Mouse (Mus musculus): ENCODE measurements around the gene Cfap97. TPM values are rescaled to one million over a fixed set of nuclear protein-coding genes. Genes with fewer than 3 reads are reported as not detected.

The Cfap97 gene
- total and polyA plus RNA-seq, 2 experiments from 2014 or later, result 15.2 to 28.0 TPM

- no peak for TF ChIP-seq CTCF (IDR thresholded peaks at IDR 0.05; ENCODE audit: low read depth)
- no peak overlapping the region for H3K4me3 ChIP-seq (ENCODE audit: low read length)
- no peak for DNase-seq (ENCODE audit: low spot score)
- H3K27ac ChIP-seq, result no peak overlapping the region
- H3K36me3 ChIP-seq (ENCODE audit: insufficient read depth, low read length), result peaks cover 48% of the 10 kb centered on the region
- no peak overlapping the region for H3K9ac ChIP-seq (replicated peaks; ENCODE audit: low read length)
- no peaks in the 10 kb centered on the region for H3K9me3 ChIP-seq (ENCODE audit: low read length)
- ATAC-seq, result no peak
- WGBS, result 92% methylated on average over 6 of the region's 6 CpGs
- peaks cover 19% of the 10 kb centered on the region for H3K4me1 ChIP-seq (ENCODE audit: insufficient read depth, low read length)
- H3K27me3 ChIP-seq (ENCODE audit: insufficient read depth, low read length), result no peaks in the 10 kb centered on the region
- H3K4me2 ChIP-seq (ENCODE audit: low read depth, low read length), result no peak overlapping the region
Observed at GRCm38 (mm10) chr8:46206107-46206506, 54.5 kb downstream of the Cfap97 start.

GRCm38 (mm10) chr8:46208354-46208753, 56.8 kb downstream of the Cfap97 start:
- 32% methylated on average over 12 of the region's 12 CpGs for WGBS
- Histone ChIP-seq H3K9ac (replicated peaks; ENCODE audit: low read length) (peak overlapping the region; percentile 92), H3K27me3 (ENCODE audit: insufficient read depth, low read length) (no peaks in the 10 kb centered on the region), H3K4me1 (ENCODE audit: insufficient read depth, low read length) (peaks cover 26% of the 10 kb centered on the region), H3K36me3 (ENCODE audit: insufficient read depth, low read length) (peaks cover 43% of the 10 kb centered on the region), H3K4me3 (ENCODE audit: low read length) (peak overlapping the region; percentile 82), H3K27ac (peak overlapping the region; percentile 99; the same call in 1 of the 2 replicates), H3K9me3 (ENCODE audit: low read length) (no peaks in the 10 kb centered on the region), H3K4me2 (ENCODE audit: low read depth, low read length) (peak overlapping the region; percentile 88)
- no peak for TF ChIP-seq CTCF (IDR thresholded peaks at IDR 0.05; ENCODE audit: low read depth)
- no peak for ATAC-seq
- DNase-seq (ENCODE audit: low spot score), result peak; percentile 70

GRCm38 (mm10) chr8:46209057-46209456, 57.5 kb downstream of the Cfap97 start:
- peak overlapping the region; percentile 99 for H3K27ac ChIP-seq

DNA sequence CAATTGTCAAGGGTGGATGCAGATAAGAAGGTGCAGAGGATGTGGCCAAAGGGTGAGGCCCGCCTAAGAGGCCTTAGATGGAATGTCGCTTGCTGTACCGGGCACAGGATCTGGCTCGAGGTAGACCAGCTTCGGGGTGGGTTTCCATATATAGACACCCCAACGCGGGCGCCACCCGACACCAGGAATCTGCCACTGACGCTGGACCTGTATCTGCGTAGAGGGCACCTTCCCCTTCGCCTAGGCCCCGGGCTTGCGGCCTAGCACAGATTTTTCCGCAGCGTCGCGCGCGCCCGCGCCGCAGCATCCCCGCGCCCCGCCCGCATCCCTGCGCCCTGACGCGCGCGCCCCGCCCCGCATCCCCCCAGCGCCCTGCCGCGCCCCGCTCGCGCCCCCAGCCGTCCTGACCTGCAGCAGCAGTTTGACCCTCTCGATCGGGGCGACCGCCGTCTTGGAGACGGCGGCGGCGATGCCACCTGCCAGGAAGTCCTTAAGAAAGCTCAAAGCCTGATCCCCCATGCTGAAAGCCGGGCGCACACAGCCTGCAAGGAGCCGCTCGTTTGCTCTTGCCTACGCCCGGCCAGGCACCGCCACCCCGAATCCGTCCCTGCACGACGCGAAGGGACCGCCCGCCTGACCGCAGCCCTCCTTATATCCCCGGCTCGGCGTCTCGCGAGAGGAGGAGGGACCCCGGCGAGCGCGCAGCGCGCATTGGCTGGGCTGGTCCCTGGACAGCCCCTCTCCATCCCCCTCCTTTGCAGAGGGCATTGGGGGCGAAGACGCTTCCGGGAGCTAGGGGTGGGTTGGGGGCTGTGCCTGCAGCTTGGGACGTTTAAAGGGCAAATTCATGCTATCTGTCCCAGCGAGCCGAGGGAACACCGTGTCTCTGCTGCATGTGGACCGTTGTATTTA, 59.1 kb downstream of the Cfap97 start, which contains the start of gene Slc25a4:
Gene Slc25a4 (minus strand): TSS at position 881 of the 912 bp plus-strand sequence.
- Histone ChIP-seq H3K4me2 (ENCODE audit: low read depth, low read length) (peak within 1 kb of the TSS; percentile 88), H3K27me3 (ENCODE audit: insufficient read depth, low read length) (no peaks in the 10 kb centered on the region), H3K9me3 (ENCODE audit: low read length) (no peaks in the 10 kb centered on the region), H3K4me3 (ENCODE audit: low read length) (peak within 1 kb of the TSS; percentile 82), H3K36me3 (ENCODE audit: insufficient read depth, low read length) (peaks cover 28% of the 10 kb centered on the region), H3K27ac (peak within 1 kb of the TSS; percentile 99), H3K9ac (replicated peaks; ENCODE audit: low read length) (peak within 1 kb of the TSS; percentile 92), H3K4me1 (ENCODE audit: insufficient read depth, low read length) (peaks cover 26% of the 10 kb centered on the region)
- 1% methylated on average over 79 of the region's 84 CpGs for WGBS
- ATAC-seq (peak; percentile 99), DNase-seq (ENCODE audit: low spot score) (peak; percentile 97)
- no peak for TF ChIP-seq CTCF (IDR thresholded peaks at IDR 0.05; ENCODE audit: low read depth)

More at GRCm38 (mm10) chr8:46209057-46209456, 57.5 kb downstream of the Cfap97 start:
- H3K36me3 ChIP-seq (ENCODE audit: insufficient read depth, low read length), result peaks cover 38% of the 10 kb centered on the region
- ATAC-seq (no peak), DNase-seq (ENCODE audit: low spot score) (peak; percentile 19)
- peak overlapping the region; percentile 82 for H3K4me3 ChIP-seq (ENCODE audit: low read length)
- no peaks in the 10 kb centered on the region for H3K27me3 ChIP-seq (ENCODE audit: insufficient read depth, low read length)
- H3K4me2 ChIP-seq (ENCODE audit: low read depth, low read length), result peak overlapping the region; percentile 88
- no peak for TF ChIP-seq CTCF (IDR thresholded peaks at IDR 0.05; ENCODE audit: low read depth)
- WGBS, result 64% methylated on average over 15 of the region's 15 CpGs
- H3K4me1 ChIP-seq (ENCODE audit: insufficient read depth, low read length), result peaks cover 26% of the 10 kb centered on the region
- peak overlapping the region; percentile 92 for H3K9ac ChIP-seq (replicated peaks; ENCODE audit: low read length)
- no peaks in the 10 kb centered on the region for H3K9me3 ChIP-seq (ENCODE audit: low read length)

DNA sequence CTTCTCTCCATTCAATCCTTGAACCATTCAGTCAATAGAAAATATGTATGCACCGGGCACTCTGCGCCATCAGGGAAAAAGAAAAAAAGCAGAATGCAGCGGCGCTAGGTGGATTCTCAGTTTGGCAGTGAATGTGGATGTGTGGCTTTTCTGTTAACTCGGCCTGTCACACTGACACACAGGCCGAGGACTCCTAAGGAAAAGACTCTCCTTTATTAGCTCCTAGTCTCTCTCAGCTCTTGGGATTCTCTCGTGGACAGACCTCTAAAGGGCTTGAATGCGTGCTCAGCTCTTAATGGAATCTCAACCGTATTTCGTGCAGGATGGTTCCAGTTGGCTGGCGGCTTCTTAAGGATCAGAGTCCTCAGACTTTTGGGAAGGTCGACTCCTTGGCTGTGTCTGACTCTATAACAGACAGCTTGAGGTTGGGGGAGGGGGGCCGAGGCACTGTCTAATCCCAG, 60.1 kb downstream of the Cfap97 start:
- DNase-seq (ENCODE audit: low spot score) (peak; percentile 50), ATAC-seq (no peak)
- no peak for TF ChIP-seq CTCF (IDR thresholded peaks at IDR 0.05; ENCODE audit: low read depth)
- peaks cover 22% of the 10 kb centered on the region for H3K36me3 ChIP-seq (ENCODE audit: insufficient read depth, low read length)
- H3K4me3 ChIP-seq (ENCODE audit: low read length), result peak overlapping the region; percentile 82
- peak overlapping the region; percentile 99 for H3K27ac ChIP-seq
- H3K9ac ChIP-seq (replicated peaks; ENCODE audit: low read length), result peak overlapping the region; percentile 92
- 3% methylated on average over 13 of the region's 13 CpGs for WGBS
- peak overlapping the region; percentile 88 for H3K4me2 ChIP-seq (ENCODE audit: low read depth, low read length)
- peaks cover 26% of the 10 kb centered on the region for H3K4me1 ChIP-seq (ENCODE audit: insufficient read depth, low read length)
- H3K9me3 ChIP-seq (ENCODE audit: low read length), result no peaks in the 10 kb centered on the region
- no peaks in the 10 kb centered on the region for H3K27me3 ChIP-seq (ENCODE audit: insufficient read depth, low read length)

- no peak for TF ChIP-seq CTCF (IDR thresholded peaks at IDR 0.05; ENCODE audit: low read depth)
- peak overlapping the region; percentile 88 for H3K4me2 ChIP-seq (ENCODE audit: low read depth, low read length)
- no peak for DNase-seq (ENCODE audit: low spot score)
- H3K27ac ChIP-seq, result peak overlapping the region; percentile 99
- no peaks in the 10 kb centered on the region for H3K27me3 ChIP-seq (ENCODE audit: insufficient read depth, low read length)
- WGBS, result 49% methylated on average over 7 of the region's 7 CpGs
- no peaks in the 10 kb centered on the region for H3K9me3 ChIP-seq (ENCODE audit: low read length)
- no peak for ATAC-seq
- 0 out of 2 replicates have a peak overlapping the region, but pooled peaks have one; percentile 92 for H3K9ac ChIP-seq (replicated peaks; ENCODE audit: low read length)
- H3K36me3 ChIP-seq (ENCODE audit: insufficient read depth, low read length), result peaks cover 17% of the 10 kb centered on the region
- peaks cover 26% of the 10 kb centered on the region for H3K4me1 ChIP-seq (ENCODE audit: insufficient read depth, low read length)
- no peak overlapping the region for H3K4me3 ChIP-seq (ENCODE audit: low read length)
Observed at GRCm38 (mm10) chr8:46212194-46212593, 60.6 kb downstream of the Cfap97 start.

Measured in hindbrain, postnatal 0 days (tissue).